Mouse (Mus musculus): ENCODE results near the gene Slc22a29.
"Not testable (repeated sequence)": the region's sequence is repeated elsewhere in the genome, so short reads cannot be mapped to it uniquely, and the experiment has no call there.

Slc22a29 gene

DNA sequence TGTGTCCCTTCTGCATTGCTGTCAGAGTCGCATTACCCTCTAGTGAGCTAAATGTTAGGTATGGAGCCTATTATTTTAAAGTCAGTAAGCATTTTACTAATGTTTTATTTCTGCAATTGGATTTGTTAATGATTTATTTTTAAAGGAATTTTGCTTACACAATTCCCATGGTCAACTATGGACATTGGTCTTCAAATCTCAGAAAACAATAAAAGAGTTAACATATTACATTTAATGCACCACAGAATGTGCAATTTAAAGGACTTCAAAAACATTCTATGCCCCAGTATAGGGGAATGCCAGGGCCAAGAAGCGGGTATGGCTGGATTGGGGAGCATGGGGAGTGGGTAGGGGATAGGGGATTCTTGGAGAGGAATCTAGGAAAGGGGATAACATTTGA, at the start of gene Slc22a29:
Gene Slc22a29, minus strand, starts transcription at position 101 of the 400 bp plus-strand sequence.
- in situ Hi-C loops (cut with MboI; ENCODE audit: low sequenced_read_pairs), result no loop called here

DNA sequence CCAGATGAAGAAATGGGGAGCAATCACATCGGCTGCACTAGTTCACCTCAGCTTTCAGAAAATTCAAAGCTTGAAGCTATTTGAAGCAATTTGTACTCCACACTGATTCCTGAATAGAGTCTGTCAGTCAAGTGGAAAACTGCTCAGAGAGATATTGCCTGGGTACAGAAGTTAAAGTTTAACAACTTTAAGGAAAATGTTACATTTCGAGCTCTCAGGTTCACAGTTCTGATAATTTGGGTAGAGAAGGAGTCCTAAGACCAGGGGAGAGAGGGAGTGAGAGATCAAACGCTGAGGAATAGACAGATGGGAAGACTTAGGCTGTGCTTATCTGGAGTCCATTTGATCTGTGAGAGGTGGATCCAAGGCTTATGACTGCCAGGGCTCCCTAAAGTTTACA, 46.6 kb upstream of the Slc22a29 start:
- in situ Hi-C loops (cut with MboI; ENCODE audit: low sequenced_read_pairs), result no loop called here

DNA sequence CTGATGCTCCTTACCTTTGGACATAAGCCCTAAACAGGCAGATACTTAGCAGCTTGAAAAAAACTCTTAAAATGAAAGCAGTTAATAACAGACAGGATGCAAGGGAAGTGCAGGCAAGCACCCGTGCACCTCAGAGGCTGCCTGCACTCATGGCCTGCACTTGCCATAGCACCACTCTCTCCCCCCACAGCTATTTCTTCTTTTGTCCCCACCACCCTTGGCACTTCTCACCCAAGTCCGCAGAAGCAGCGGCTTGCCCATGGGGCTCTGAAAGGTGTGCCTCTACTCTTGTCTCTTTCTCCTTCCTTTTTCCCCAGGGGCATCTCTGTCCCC, 34.0 kb upstream of the Slc22a29 start:
- in situ Hi-C loops (cut with MboI; ENCODE audit: low sequenced_read_pairs), result no loop called here

GRCm38 (mm10) chr19:8251896-8252704, 33.4 kb upstream of the Slc22a29 start:
- in situ Hi-C loops (cut with MboI; ENCODE audit: low sequenced_read_pairs), result no loop called here

DNA sequence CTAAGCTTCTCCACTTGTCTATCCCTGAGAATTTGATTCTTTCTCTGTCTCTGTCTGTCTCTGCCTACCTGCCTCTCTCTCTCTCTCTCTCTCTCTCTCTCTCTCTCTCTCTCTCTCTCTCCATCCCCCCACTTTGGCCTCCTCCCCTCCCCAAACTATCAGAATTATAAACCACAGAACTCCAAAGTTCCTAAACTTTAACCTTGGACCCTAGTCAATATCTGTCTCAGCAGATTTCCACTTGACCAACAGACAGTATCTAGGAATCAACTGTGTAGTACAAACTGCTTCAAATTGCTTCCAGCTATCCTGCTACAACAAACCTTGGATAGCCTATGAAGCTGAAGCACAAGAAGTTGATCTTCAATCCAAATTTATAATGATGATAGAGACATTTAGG, 10.2 kb upstream of the Slc22a29 start:
- in situ Hi-C loops (cut with MboI; ENCODE audit: low sequenced_read_pairs), result no loop called here

DNA sequence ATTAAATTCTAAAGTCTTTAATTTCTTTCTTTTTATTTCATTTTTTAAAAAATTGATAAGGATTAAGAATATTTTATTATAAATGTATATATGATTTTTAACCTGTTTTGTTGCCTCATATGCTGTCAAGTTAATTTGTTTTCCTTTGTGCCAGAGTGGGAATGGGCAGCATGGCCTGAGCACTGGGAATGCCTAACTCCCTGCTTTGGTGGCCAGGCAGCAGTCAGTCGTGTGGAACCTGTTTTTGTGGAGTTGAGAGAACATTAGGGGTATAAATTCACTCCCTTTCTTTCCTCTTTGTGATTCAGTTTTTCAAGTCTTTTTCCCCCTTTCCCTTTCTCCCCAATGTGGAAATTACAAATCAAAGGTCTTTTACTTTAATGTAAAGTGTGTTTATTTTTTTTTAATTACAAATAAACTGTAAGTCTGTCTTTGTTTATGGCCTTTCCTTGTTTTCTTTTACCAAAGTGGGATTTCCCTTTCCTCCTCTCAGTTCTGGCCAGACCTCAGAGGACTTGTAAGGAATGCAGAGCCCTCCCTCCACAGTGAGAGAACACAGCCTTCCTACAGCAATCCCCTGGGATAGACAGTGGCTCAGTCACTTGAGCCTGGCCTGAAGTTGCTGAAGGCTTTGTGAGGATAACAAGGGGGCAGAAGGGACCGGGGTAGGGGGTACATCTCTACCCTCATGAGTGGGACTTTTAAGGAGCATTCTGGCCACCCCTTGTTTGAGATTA, 69.7 kb downstream of the Slc22a29 start:
- in situ Hi-C loops (cut with MboI; ENCODE audit: low sequenced_read_pairs), result no loop called here

DNA sequence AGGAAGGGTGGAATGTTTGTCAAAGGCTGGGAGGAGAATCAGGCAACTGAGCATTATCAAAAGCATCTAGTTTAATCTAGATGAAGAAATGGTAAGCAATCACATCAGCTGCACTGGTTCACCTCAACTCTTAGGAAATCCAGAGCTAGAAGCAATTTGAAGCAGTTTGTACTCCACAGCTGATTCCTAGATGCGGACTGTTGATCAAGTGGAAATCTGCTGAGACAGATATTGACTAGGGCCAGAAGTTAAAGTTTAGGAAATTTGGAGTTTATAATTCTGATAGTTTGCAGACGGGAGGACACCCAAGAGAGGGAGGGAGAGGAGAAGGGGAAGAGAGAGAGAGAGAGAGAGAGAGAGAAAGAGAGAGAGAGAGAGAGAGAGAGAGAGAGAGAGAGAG, 76.0 kb downstream of the Slc22a29 start:
- in situ Hi-C loops (cut with MboI; ENCODE audit: low sequenced_read_pairs), result not testable (repeated sequence)

GRCm38 (mm10) chr19:8134127-8134841, 84.4 kb downstream of the Slc22a29 start:
- in situ Hi-C loops (cut with MboI; ENCODE audit: low sequenced_read_pairs), result not testable (repeated sequence)

- in situ Hi-C loops (cut with MboI; ENCODE audit: low sequenced_read_pairs), result not testable (repeated sequence)
Observed at GRCm38 (mm10) chr19:8131881-8132280, 86.8 kb downstream of the Slc22a29 start, which contains the start of gene Slc22a28. Slc22a28 (minus strand) TSS chr19:8131982.
